Mouse (Mus musculus) G1E (cell line): ENCODE data around the gene H2-Q1. TPM values are rescaled to one million over a fixed set of nuclear protein-coding genes. Genes with fewer than 3 reads are reported as not detected.

Source experiments
- ATAC-seq: 2 replicates; pipeline ENCODE4 v1.8.0; 2016; ENCODE audit warnings: mild to moderate bottlenecking; ENCODE audit not compliant: insufficient number of reproducible peaks, poor library complexity, low FRiP score, severe bottlenecking; ENCODE audit errors: extremely low read depth
- DNase-seq: peaks from one replicate; pipeline ENCODE4 v3.0.0; 2012; ENCODE audit warnings: low spot score
- H3K27me3 ChIP-seq: 2 replicates; pipeline ENCODE4 v1.6.1; 2012; ENCODE audit warnings: mild to moderate bottlenecking, low read length, inconsistent platforms; ENCODE audit not compliant: insufficient read depth
- H3K36me3 ChIP-seq: replicated peaks from 2 replicates; pipeline ENCODE3; 2012; ENCODE audit warnings: mild to moderate bottlenecking, inconsistent platforms
- H3K4me1 ChIP-seq: 2 replicates; pipeline ENCODE4 v1.6.1; 2012; ENCODE audit warnings: low read depth, low read length, inconsistent platforms, mixed read lengths; ENCODE audit not compliant: insufficient read depth
- H3K4me3 ChIP-seq: 2 replicates; pipeline ENCODE4 v1.5.1; 2012; ENCODE audit warnings: low read depth, mild to moderate bottlenecking, inconsistent platforms, low read length, moderate library complexity, mixed read lengths
- H3K9me3 ChIP-seq: replicated peaks from 2 replicates; pipeline ENCODE4 v1.6.1; 2012; ENCODE audit warnings: inconsistent platforms
- CTCF ChIP-seq: IDR thresholded peaks from 2 replicates; pipeline ENCODE4 v1.5.1; 2012; ENCODE audit warnings: low read depth, low read length, inconsistent platforms, mixed read lengths
- GATA1 ChIP-seq: IDR thresholded peaks from 2 replicates; pipeline ENCODE4 v1.6.1; 2012; ENCODE audit warnings: borderline replicate concordance, low read length, inconsistent platforms, mixed read lengths
- GATA2 ChIP-seq: IDR thresholded peaks from 2 replicates; pipeline ENCODE4 v1.6.1; 2012; ENCODE audit warnings: low read depth, low read length, inconsistent platforms, borderline replicate concordance
- POLR2AphosphoS5 ChIP-seq: IDR thresholded peaks from 2 replicates; pipeline ENCODE4 v1.6.1; 2012; ENCODE audit warnings: low read depth, low read length, inconsistent platforms; ENCODE audit not compliant: insufficient replicate concordance
- TAL1 ChIP-seq: conservative IDR thresholded peaks from 2 replicates; pipeline ENCODE4 v1.6.1; 2012; ENCODE audit warnings: low read depth, low read length, inconsistent platforms, mixed read lengths
- polyA plus RNA-seq: library from polyadenylated mRNA; stranded (reverse); fragments of >175 nt; gene quantifications from 2 replicates; pipeline ENCODE4 v1.2.3, GENCODE M21; 2012
- total RNA-seq, 2 experiments: library from RNA; stranded (forward) in 1 of 2; stranded (reverse) in 1 of 2; fragments of 200-1000 nt in 1 of 2; fragments of >200 nt in 1 of 2; fragmentation: Nextera tagmentation in 1 of 2; gene quantifications; 2 replicates each; pipeline ENCODE4 v1.2.3; 2014 to 2017

H2-Q1 gene
- total and polyA plus RNA-seq, 3 experiments, result 0.16 TPM; not detected in 2

DNA sequence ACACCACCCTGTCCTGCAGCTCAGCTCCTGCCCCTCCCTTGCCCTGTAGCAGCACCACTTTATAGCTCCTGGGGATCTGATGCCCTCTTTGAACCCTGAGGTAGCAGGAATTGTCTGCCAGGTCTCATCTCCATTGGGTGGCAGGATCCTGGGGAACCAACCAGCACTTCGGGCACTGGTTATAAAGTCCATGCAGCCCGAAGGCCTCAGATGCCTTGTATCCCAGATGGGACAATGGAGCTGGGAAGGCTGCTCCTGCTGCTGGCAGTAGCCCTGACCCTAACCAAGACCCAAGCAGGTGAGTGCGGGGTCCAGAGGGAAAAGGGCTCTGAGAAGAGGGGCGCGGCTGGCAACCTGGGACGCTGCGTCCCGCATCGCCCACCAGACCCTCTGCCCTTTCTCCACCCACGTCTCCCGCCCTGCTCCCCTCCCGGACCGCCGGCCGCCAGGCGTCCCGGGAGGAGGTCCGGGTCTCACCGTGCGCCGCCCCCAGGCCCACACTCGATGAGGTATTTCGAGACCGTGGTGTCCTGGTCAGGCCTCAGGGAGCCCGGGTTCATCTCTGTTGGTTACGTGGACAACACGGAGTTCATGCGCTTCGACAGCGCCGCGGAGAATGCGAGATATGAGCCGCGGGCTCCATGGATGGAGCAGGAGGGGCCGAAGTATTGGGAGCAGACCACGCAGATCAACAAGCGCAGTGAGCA is 38.7 kb downstream of the H2-Q1 start:
- DNase-seq (no peak), ATAC-seq (no peak)
- H3K4me3 ChIP-seq, result no peak overlapping the region
- no peaks in the 10 kb centered on the region for H3K4me1 ChIP-seq
- TF ChIP-seq GATA2 (no peak), TAL1 (no peak), POLR2AphosphoS5 (no peak), GATA1 (no peak), CTCF (no peak)
- no peaks in the 10 kb centered on the region for H3K27me3 ChIP-seq
- peaks cover 7% of the 10 kb centered on the region for H3K9me3 ChIP-seq
- H3K36me3 ChIP-seq, result no peaks in the 10 kb centered on the region

DNA sequence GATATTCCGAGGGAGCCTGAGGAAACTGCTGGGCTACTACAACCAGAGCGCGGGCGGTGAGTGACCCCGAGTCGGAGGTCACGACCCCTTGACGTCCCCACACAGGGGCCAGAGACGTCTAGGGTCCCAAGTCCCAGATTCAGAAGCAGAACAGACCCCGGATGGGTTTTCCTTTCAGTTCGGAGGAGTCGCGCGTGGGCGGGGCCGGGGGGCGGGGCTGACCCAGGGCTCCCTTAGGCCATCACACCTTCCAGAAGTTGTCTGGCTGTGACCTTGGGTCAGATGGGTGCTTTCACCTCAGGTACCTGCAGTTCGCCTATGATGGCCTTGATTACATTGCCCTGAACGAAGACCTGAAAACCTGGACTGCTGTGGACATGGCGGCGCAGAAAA is 39.3 kb downstream of the H2-Q1 start:
- no peak for TF ChIP-seq POLR2AphosphoS5
- TF ChIP-seq GATA2, result no peak
- TF ChIP-seq CTCF, result no peak
- TF ChIP-seq GATA1, result no peak
- no peak for TF ChIP-seq TAL1
- ATAC-seq, result no peak
- H3K4me3 ChIP-seq, result no peak overlapping the region
- H3K27me3 ChIP-seq, result no peaks in the 10 kb centered on the region
- no peak for DNase-seq
- H3K36me3 ChIP-seq, result no peaks in the 10 kb centered on the region
- peaks cover 7% of the 10 kb centered on the region for H3K9me3 ChIP-seq
- H3K4me1 ChIP-seq, result no peaks in the 10 kb centered on the region

Other genes with a start within 250 kb of the H2-Q1 start
Only the 20 nearest of the 33 such genes appear.
- gene D17H6S53E, start 194.0 kb upstream of the H2-Q1 start, total RNA-seq (2014; fragmentation: Nextera tagmentation), result 5.9 and 9.3 TPM in 2 replicates
- gene D17H6S53E, start 194.0 kb upstream of the H2-Q1 start, total RNA-seq (2017), result 22.1 and 24.1 TPM in 2 replicates
- gene D17H6S53E, start 194.0 kb upstream of the H2-Q1 start, polyA plus RNA-seq, result 12.5 and 12.8 TPM in 2 replicates
- gene Apom, start 188.4 kb upstream of the H2-Q1 start, total RNA-seq (2014; fragmentation: Nextera tagmentation), result not detected in 2 replicates
- 0.22 and 0.23 TPM in 2 replicates for gene Apom, start 188.4 kb upstream of the H2-Q1 start, total RNA-seq (2017)
- 0.10 and 0.11 TPM in 2 replicates for gene Apom, start 188.4 kb upstream of the H2-Q1 start, polyA plus RNA-seq
- 160 and 182 TPM in 2 replicates for gene Bag6, start 185.2 kb upstream of the H2-Q1 start, total RNA-seq (2014; fragmentation: Nextera tagmentation)
- 60.7 and 69.5 TPM in 2 replicates for gene Bag6, start 185.2 kb upstream of the H2-Q1 start, total RNA-seq (2017)
- gene Bag6, start 185.2 kb upstream of the H2-Q1 start, polyA plus RNA-seq, result 686 and 799 TPM in 2 replicates
- 773 and 873 TPM in 2 replicates for gene Prrc2a, start 155.5 kb upstream of the H2-Q1 start, total RNA-seq (2014; fragmentation: Nextera tagmentation)
- gene Prrc2a, start 155.5 kb upstream of the H2-Q1 start, total RNA-seq (2017), result 35.3 and 36.8 TPM in 2 replicates
- 1,534 and 1,682 TPM in 2 replicates for gene Prrc2a, start 155.5 kb upstream of the H2-Q1 start, polyA plus RNA-seq
- 3.1 TPM in 1 of 2 replicates, not detected in the other for gene Aif1, start 144.3 kb upstream of the H2-Q1 start, total RNA-seq (2014; fragmentation: Nextera tagmentation)
- 2.1 and 3.2 TPM in 2 replicates for gene Aif1, start 144.3 kb upstream of the H2-Q1 start, total RNA-seq (2017)
- 0.17 TPM in 1 of 2 replicates, not detected in the other for gene Aif1, start 144.3 kb upstream of the H2-Q1 start, polyA plus RNA-seq
- gene Lst1, start 132.0 kb upstream of the H2-Q1 start, total RNA-seq (2014; fragmentation: Nextera tagmentation), result 81.9 and 91.5 TPM in 2 replicates
- 391 and 521 TPM in 2 replicates for gene Lst1, start 132.0 kb upstream of the H2-Q1 start, total RNA-seq (2017)
- gene Lst1, start 132.0 kb upstream of the H2-Q1 start, polyA plus RNA-seq, result 7.1 and 8.0 TPM in 2 replicates
- gene Ltb, start 126.0 kb upstream of the H2-Q1 start, total RNA-seq (2014; fragmentation: Nextera tagmentation), result not detected in 2 replicates
- 0.99 and 1.2 TPM in 2 replicates for gene Ltb, start 126.0 kb upstream of the H2-Q1 start, total RNA-seq (2017)
- 0.45 and 0.78 TPM in 2 replicates for gene Ltb, start 126.0 kb upstream of the H2-Q1 start, polyA plus RNA-seq
- gene Tnf, start 118.4 kb upstream of the H2-Q1 start, total RNA-seq (2014; fragmentation: Nextera tagmentation), result 0.68 TPM in 1 of 2 replicates, not detected in the other
- 1.4 and 1.5 TPM in 2 replicates for gene Tnf, start 118.4 kb upstream of the H2-Q1 start, total RNA-seq (2017)
- 0.04 TPM in 1 of 2 replicates, not detected in the other for gene Tnf, start 118.4 kb upstream of the H2-Q1 start, polyA plus RNA-seq
- not detected in 2 replicates for gene Lta, start 115.1 kb upstream of the H2-Q1 start, total RNA-seq (2014; fragmentation: Nextera tagmentation)
- gene Lta, start 115.1 kb upstream of the H2-Q1 start, total RNA-seq (2017), result 0.12 TPM in 1 of 2 replicates, not detected in the other
- not detected in 2 replicates for gene Lta, start 115.1 kb upstream of the H2-Q1 start, polyA plus RNA-seq
- gene Gm16181, start 99.6 kb upstream of the H2-Q1 start, total RNA-seq (2014; fragmentation: Nextera tagmentation), result not detected in 2 replicates
- 0.38 and 0.52 TPM in 2 replicates for gene Gm16181, start 99.6 kb upstream of the H2-Q1 start, total RNA-seq (2017)
- not detected in 2 replicates for gene Gm16181, start 99.6 kb upstream of the H2-Q1 start, polyA plus RNA-seq
- gene Atp6v1g2, start 86.7 kb upstream of the H2-Q1 start, total RNA-seq (2014; fragmentation: Nextera tagmentation), result 3.0 and 5.0 TPM in 2 replicates
- 3.2 TPM in 2 replicates for gene Atp6v1g2, start 86.7 kb upstream of the H2-Q1 start, total RNA-seq (2017)
- 2.4 and 2.8 TPM in 2 replicates for gene Atp6v1g2, start 86.7 kb upstream of the H2-Q1 start, polyA plus RNA-seq
- 7.0 and 14.1 TPM in 2 replicates for gene Nfkbil1, start 84.6 kb upstream of the H2-Q1 start, total RNA-seq (2014; fragmentation: Nextera tagmentation)
- gene Nfkbil1, start 84.6 kb upstream of the H2-Q1 start, total RNA-seq (2017), result 8.6 and 12.1 TPM in 2 replicates
- 37.3 and 41.6 TPM in 2 replicates for gene Nfkbil1, start 84.6 kb upstream of the H2-Q1 start, polyA plus RNA-seq
- 424 and 464 TPM in 2 replicates for gene Ddx39b, start 78.7 kb upstream of the H2-Q1 start, total RNA-seq (2014; fragmentation: Nextera tagmentation)
- 171 and 174 TPM in 2 replicates for gene Ddx39b, start 78.7 kb upstream of the H2-Q1 start, total RNA-seq (2017)
- gene Ddx39b, start 78.7 kb upstream of the H2-Q1 start, polyA plus RNA-seq, result 362 and 363 TPM in 2 replicates
- gene H2-D1, start 57.7 kb upstream of the H2-Q1 start, total RNA-seq (2014; fragmentation: Nextera tagmentation), result 50.2 and 53.6 TPM in 2 replicates
- gene H2-D1, start 57.7 kb upstream of the H2-Q1 start, total RNA-seq (2017), result 109 and 115 TPM in 2 replicates
- gene H2-D1, start 57.7 kb upstream of the H2-Q1 start, polyA plus RNA-seq, result 88.5 and 106 TPM in 2 replicates
- gene H2-Q2, start 21.8 kb downstream of the H2-Q1 start, total RNA-seq (2014; fragmentation: Nextera tagmentation), result not detected in 2 replicates
- not detected in 2 replicates for gene H2-Q2, start 21.8 kb downstream of the H2-Q1 start, total RNA-seq (2017)
- not detected in 2 replicates for gene H2-Q2, start 21.8 kb downstream of the H2-Q1 start, polyA plus RNA-seq
- gene H2-Q4, start 59.2 kb downstream of the H2-Q1 start, total RNA-seq (2014; fragmentation: Nextera tagmentation), result not detected in 2 replicates
- gene H2-Q4, start 59.2 kb downstream of the H2-Q1 start, total RNA-seq (2017), result 0.05 and 0.17 TPM in 2 replicates
- 0.04 TPM in 1 of 2 replicates, not detected in the other for gene H2-Q4, start 59.2 kb downstream of the H2-Q1 start, polyA plus RNA-seq
- gene H2-Q6, start 104.4 kb downstream of the H2-Q1 start, total RNA-seq (2014; fragmentation: Nextera tagmentation), result not detected in 2 replicates
- 0.12 and 0.33 TPM in 2 replicates for gene H2-Q6, start 104.4 kb downstream of the H2-Q1 start, total RNA-seq (2017)
- 0.07 TPM in 1 of 2 replicates, not detected in the other for gene H2-Q6, start 104.4 kb downstream of the H2-Q1 start, polyA plus RNA-seq
- gene H2-Q7, start 118.8 kb downstream of the H2-Q1 start, total RNA-seq (2014; fragmentation: Nextera tagmentation), result not detected in 2 replicates
- 0.23 and 0.38 TPM in 2 replicates for gene H2-Q7, start 118.8 kb downstream of the H2-Q1 start, total RNA-seq (2017)
- gene H2-Q7, start 118.8 kb downstream of the H2-Q1 start, polyA plus RNA-seq, result 0.05 TPM in 1 of 2 replicates, not detected in the other
- gene H2-Q10, start 149.7 kb downstream of the H2-Q1 start, total RNA-seq (2014; fragmentation: Nextera tagmentation), result not detected in 2 replicates
- 0.05 and 0.06 TPM in 2 replicates for gene H2-Q10, start 149.7 kb downstream of the H2-Q1 start, total RNA-seq (2017)
- not detected in 2 replicates for gene H2-Q10, start 149.7 kb downstream of the H2-Q1 start, polyA plus RNA-seq
- gene Pou5f1, start 185.6 kb downstream of the H2-Q1 start, total RNA-seq (2014; fragmentation: Nextera tagmentation), result not detected in 2 replicates
- 0.11 TPM in 1 of 2 replicates, not detected in the other for gene Pou5f1, start 185.6 kb downstream of the H2-Q1 start, total RNA-seq (2017)
- not detected in 2 replicates for gene Pou5f1, start 185.6 kb downstream of the H2-Q1 start, polyA plus RNA-seq